ENCODE assay signal across 33 mouse cellular contexts in genomic region chr7:113105359-113105758, GRCm38 (mm10).
DNase-seq lines count a peak whose midpoint lies in the region; ATAC-seq and TF ChIP-seq lines count a peak whose summit lies in the region.
"Had no signal": no experiment of that assay in that cellular context is flagged by ENCODE, and none has a peak within 500 bp of the region (broad histone marks: within the 10 kb centered on the region; RNA-seq: fewer than 3 reads in every experiment).

No protein-coding gene starts in this region.

- H3K4me3 ChIP-seq in intestine, postnatal 0 days (ENCODE audit: low read depth, low read length), result no peak overlapping the region
- H3K4me3 ChIP-seq in intestine, embryonic 15.5 days (replicated peaks), result no peak overlapping the region
- H3K4me3 ChIP-seq in midbrain, postnatal 0 days (ENCODE audit: low read depth, low read length), result no peak overlapping the region
- H3K4me3 ChIP-seq in midbrain, embryonic 14.5 days (replicated peaks; ENCODE audit: low read depth, low read length), result no peak overlapping the region
- H3K4me3 ChIP-seq: heart, embryonic 12.5 days; hindbrain, embryonic 15.5 days; limb, embryonic 10.5 days; limb, embryonic 15.5 days; midbrain, embryonic 10.5 days; myocyte; neural tube, embryonic 12.5 days had no signal

- no peaks in the 10 kb centered on the region for H3K27me3 ChIP-seq in intestine, postnatal 0 days (replicated peaks; ENCODE audit: control insufficient read depth, insufficient read depth, low read length)
- no peaks in the 10 kb centered on the region for H3K27me3 ChIP-seq in intestine, embryonic 15.5 days (replicated peaks)
- no peaks in the 10 kb centered on the region for H3K27me3 ChIP-seq in midbrain, postnatal 0 days (ENCODE audit: insufficient read depth, low read length)
- no peaks in the 10 kb centered on the region for H3K27me3 ChIP-seq in midbrain, embryonic 14.5 days (ENCODE audit: control insufficient read depth, insufficient read depth, low read length)
- H3K27me3 ChIP-seq: heart, embryonic 12.5 days; hindbrain, embryonic 15.5 days; limb, embryonic 15.5 days; neural tube, embryonic 12.5 days had no signal

- H3K4me1 ChIP-seq in intestine, postnatal 0 days (replicated peaks; ENCODE audit: control insufficient read depth, insufficient read depth, low read length), result no peaks in the 10 kb centered on the region
- H3K4me1 ChIP-seq in intestine, embryonic 15.5 days (replicated peaks), result 0 out of 2 replicates have a peak, but pooled peaks cover 3% of the 10 kb centered on the region
- H3K4me1 ChIP-seq in midbrain, postnatal 0 days (ENCODE audit: insufficient read depth, low read length), result no peaks in the 10 kb centered on the region
- H3K4me1 ChIP-seq in midbrain, embryonic 14.5 days (ENCODE audit: control insufficient read depth, insufficient read depth, low read length), result no peaks in the 10 kb centered on the region
- H3K4me1 ChIP-seq: hindbrain, embryonic 15.5 days; limb, embryonic 15.5 days had no signal

- no peak overlapping the region for H3K27ac ChIP-seq in intestine, postnatal 0 days (ENCODE audit: low read depth, low read length)
- H3K27ac ChIP-seq in intestine, embryonic 15.5 days, result no peak overlapping the region
- H3K27ac ChIP-seq in midbrain, postnatal 0 days (ENCODE audit: low read depth, low read length), result no peak overlapping the region
- H3K27ac ChIP-seq in midbrain, embryonic 14.5 days (replicated peaks; ENCODE audit: low read depth, low read length), result no peak overlapping the region
- H3K27ac ChIP-seq: hindbrain, embryonic 15.5 days; limb, embryonic 10.5 days; limb, embryonic 15.5 days; liver, embryonic 14.5 days; midbrain, embryonic 10.5 days; neural tube, embryonic 12.5 days had no signal

- H3K9me3 ChIP-seq in intestine, postnatal 0 days (ENCODE audit: control insufficient read depth), result no peaks in the 10 kb centered on the region
- H3K9me3 ChIP-seq in intestine, embryonic 15.5 days, result no peaks in the 10 kb centered on the region
- H3K9me3 ChIP-seq in midbrain, postnatal 0 days (ENCODE audit: low read length), result no peaks in the 10 kb centered on the region
- H3K9me3 ChIP-seq in midbrain, embryonic 14.5 days (ENCODE audit: control insufficient read depth, low read length), result no peaks in the 10 kb centered on the region
- H3K9me3 ChIP-seq: G1E; heart, embryonic 12.5 days; hindbrain, embryonic 15.5 days; limb, embryonic 10.5 days; limb, embryonic 15.5 days; midbrain, embryonic 10.5 days; neural tube, embryonic 12.5 days had no signal

- no peak for ATAC-seq in intestine, postnatal 0 days
- no peak for ATAC-seq in intestine, embryonic 15.5 days
- no peak for ATAC-seq in midbrain, postnatal 0 days (ENCODE audit: low FRiP score)
- no peak for ATAC-seq in midbrain, embryonic 14.5 days (ENCODE audit: low FRiP score, low TSS enrichment)
- ATAC-seq: CD4-positive, CD25-positive, alpha-beta regulatory T cell, adult 4 months; forebrain, embryonic 14.5 days; midbrain, embryonic 16.5 days had no signal

- H3K4me2 ChIP-seq in intestine, postnatal 0 days (replicated peaks; ENCODE audit: low read depth), result no peak overlapping the region
- no peak overlapping the region for H3K4me2 ChIP-seq in intestine, embryonic 15.5 days (replicated peaks)
- H3K4me2 ChIP-seq in midbrain, postnatal 0 days (ENCODE audit: low read depth, low read length, poor library complexity, severe bottlenecking), result no peak overlapping the region
- H3K4me2 ChIP-seq in midbrain, embryonic 14.5 days (ENCODE audit: low read length), result no peak overlapping the region
- H3K4me2 ChIP-seq: heart, embryonic 12.5 days; hindbrain, embryonic 15.5 days; limb, embryonic 15.5 days; neural tube, embryonic 12.5 days had no signal

- 63% methylated on average over 1 of the region's 1 CpGs for WGBS in intestine, postnatal 0 days
- WGBS in intestine, embryonic 15.5 days, result 56% methylated on average over 1 of the region's 1 CpGs
- 39% methylated on average over 1 of the region's 1 CpGs for WGBS in midbrain, postnatal 0 days
- WGBS in midbrain, embryonic 14.5 days, result 49% methylated on average over 1 of the region's 1 CpGs

- TF ChIP-seq CTCF in intestine, postnatal 0 days (IDR thresholded peaks at IDR 0.05; ENCODE audit: low read depth), result peak; percentile 30; the same call in 1 of the 2 replicates
- peak; percentile 21; the same call in 1 of the 2 replicates for TF ChIP-seq CTCF in midbrain, postnatal 0 days (IDR thresholded peaks at IDR 0.05)

- no peak overlapping the region for H3K9ac ChIP-seq in intestine, postnatal 0 days (ENCODE audit: low read depth, low read length)
- no peak overlapping the region for H3K9ac ChIP-seq in intestine, embryonic 15.5 days
- H3K9ac ChIP-seq in midbrain, postnatal 0 days (replicated peaks; ENCODE audit: low read length, poor library complexity, severe bottlenecking), result no peak overlapping the region
- H3K9ac ChIP-seq in midbrain, embryonic 14.5 days (replicated peaks; ENCODE audit: low read length), result no peak overlapping the region
- H3K9ac ChIP-seq: heart, embryonic 12.5 days; hindbrain, embryonic 15.5 days; limb, embryonic 15.5 days; liver, embryonic 14.5 days; neural tube, embryonic 12.5 days had no signal

- DNase-seq in midbrain, postnatal 0 days (ENCODE audit: low spot score), result no peak
- DNase-seq in midbrain, embryonic 14.5 days, result no peak
- DNase-seq in R1 (ENCODE audit: low read depth, low spot score), result peak; percentile 71
- DNase-seq in liver, result no peak
- DNase-seq in adrenal gland, adult 18-20 months (ENCODE audit: low spot score in 2 of 2), result no peak
- DNase-seq: adrenal gland, postnatal 10 days; cerebellum, adult 11 months; cerebellum, adult 9-10 months; cerebellum, postnatal 36 days; gastrocnemius, postnatal 25 days; heart, adult 18-20 months; kidney, adult 8-10 months; kidney, postnatal 14 days; lung, adult 2 months; lung, postnatal 14 days; right cerebral cortex, adult 18-20 months; spleen, adult 18-20 months; thymus, adult 18-20 months; thymus, postnatal 25 days had no signal

- no peaks in the 10 kb centered on the region for H3K36me3 ChIP-seq in intestine, postnatal 0 days (ENCODE audit: control insufficient read depth, insufficient read depth)
- no peaks in the 10 kb centered on the region for H3K36me3 ChIP-seq in intestine, embryonic 15.5 days
- no peaks in the 10 kb centered on the region for H3K36me3 ChIP-seq in midbrain, postnatal 0 days (ENCODE audit: insufficient read depth, low read length)
- no peaks in the 10 kb centered on the region for H3K36me3 ChIP-seq in midbrain, embryonic 14.5 days (ENCODE audit: control insufficient read depth, insufficient read depth, low read length)
- H3K36me3 ChIP-seq: G1E; heart, embryonic 12.5 days; hindbrain, embryonic 15.5 days; limb, embryonic 10.5 days; limb, embryonic 15.5 days; midbrain, embryonic 10.5 days; neural tube, embryonic 12.5 days had no signal
